Mouse (Mus musculus) embryo, embryonic 9.5 days (tissue): Measurements from ENCODE around the gene Stx16.

Experiments used
- DNase-seq: peaks from one replicate; pipeline ENCODE4 v3.0.0-alpha.2; 2017; ENCODE audit errors: extremely low spot score

Gene Stx16

GRCm38 (mm10) chr2:174076433-174076824, 321 bp downstream of the Stx16 start:
- DNase-seq = no peak

GRCm38 (mm10) chr2:174077004-174077695, 1.0 kb downstream of the Stx16 start:
- peak; percentile 57 for DNase-seq

DNA sequence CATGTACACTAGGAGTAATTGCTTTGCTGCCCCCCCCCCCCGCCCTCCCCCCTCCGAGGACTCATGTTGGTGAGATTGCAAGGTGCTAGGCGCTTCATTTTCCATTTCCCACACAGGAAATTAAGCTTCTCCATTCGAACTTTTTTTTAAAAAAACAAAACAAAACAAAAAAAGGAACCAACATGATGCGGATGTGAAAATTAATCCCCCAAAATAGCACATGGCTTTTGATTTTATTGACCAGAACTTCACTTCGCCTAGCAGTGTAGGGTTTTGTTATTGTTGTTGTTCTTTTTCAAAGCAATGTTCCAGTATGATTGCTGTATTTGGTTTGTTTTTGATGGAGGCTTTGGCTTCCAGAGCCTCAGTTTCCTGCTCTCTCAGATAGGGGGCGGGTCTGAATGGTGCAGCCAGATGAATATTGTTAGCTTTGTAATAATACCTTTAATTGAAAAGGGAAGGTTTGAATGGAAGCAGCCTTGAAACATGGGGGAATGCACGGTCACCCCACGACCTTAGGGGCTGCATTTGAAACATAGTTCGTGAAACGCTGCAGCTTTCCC, 1.7 kb downstream of the Stx16 start:
- peak; percentile 24 for DNase-seq

GRCm38 (mm10) chr2:174081833-174082232, 5.7 kb downstream of the Stx16 start:
- no peak for DNase-seq

DNA sequence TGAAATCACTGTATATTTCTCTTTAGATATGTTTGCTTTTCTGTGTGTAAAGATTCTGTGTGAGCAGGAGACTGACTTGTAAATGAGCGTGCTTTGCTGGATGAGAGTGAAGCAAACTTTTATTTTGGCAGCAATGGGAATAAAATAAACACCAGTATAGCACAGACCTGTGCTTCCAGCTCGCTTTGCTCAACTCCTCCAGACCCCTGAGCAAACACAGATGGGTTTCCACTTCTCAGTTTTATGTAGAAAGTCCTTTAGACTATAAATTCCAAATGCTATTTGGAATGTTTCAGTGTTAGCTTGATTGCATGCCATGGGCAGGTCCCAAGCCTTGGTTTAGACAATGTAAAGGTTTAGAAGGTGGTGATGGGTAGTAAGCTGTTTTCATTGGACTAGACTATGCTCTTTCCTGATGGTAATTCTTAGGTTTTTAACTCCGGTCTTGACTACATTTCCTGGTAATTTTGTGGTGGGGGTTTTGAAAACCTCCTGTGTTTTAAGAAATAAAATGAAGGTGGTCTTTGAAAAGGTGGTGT, 6.3 kb downstream of the Stx16 start:
- DNase-seq = no peak

- DNase-seq = no peak
These were observed 19.0 kb downstream of the Stx16 start for GRCm38 (mm10) chr2:174095086-174095485.

DNA sequence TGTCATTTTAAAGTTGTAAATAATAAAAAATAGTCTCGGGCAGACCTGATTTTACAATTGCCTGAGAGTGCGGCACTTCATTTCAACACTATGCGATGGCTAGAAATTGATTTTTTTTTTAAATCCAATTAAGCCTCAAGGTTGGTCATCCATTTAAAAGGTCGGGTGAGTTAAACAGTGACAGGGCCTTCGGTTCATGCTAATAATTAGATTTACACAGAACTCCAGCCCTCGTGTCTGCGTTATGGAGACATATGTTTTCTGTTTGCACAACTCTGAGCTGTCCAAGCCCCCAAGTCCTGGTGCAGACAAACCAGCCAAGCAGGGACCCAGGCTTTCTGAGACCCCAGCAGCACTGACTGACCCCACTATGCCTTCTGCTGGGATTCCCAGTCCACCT, 26.3 kb downstream of the Stx16 start:
- DNase-seq = no peak

DNA sequence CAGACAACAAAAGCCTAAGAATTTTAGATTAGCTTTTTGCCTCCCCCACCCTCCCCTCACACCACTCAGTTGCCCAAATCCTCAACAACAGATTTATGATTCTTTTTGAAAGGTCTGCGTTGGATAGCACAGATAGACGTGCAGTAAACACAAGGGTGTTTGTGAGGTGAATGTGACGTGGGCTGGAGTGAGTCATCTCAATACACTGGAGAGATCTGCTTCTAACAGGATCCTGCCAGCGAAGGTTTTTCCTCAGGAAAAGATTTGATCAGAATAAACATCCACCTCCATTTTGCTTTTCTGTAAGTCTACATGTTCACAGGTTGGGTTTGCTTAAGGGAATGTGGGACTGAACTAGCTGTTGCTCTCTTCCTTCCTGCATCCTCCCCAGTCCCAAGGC, 27.4 kb downstream of the Stx16 start:
- no peak for DNase-seq

DNA sequence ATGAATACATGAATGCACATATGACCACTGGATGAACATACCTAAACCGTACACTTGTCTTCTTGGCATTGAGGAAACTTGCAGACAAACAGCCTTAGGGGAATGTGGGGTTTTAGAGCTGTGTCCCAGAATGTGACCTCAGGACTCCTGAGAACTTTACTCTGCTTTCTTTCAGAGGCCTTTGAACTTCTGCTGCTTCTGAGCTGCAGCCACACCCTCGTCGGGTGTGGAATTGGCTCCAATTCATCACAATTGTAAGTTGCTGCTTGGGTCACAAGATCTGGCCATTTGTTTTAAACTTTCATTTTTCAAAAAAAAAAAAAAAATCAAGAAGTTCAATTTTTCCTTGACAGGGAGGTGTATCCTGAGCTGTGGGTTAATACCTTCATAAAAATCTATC, 31.3 kb downstream of the Stx16 start:
- DNase-seq = no peak

DNA sequence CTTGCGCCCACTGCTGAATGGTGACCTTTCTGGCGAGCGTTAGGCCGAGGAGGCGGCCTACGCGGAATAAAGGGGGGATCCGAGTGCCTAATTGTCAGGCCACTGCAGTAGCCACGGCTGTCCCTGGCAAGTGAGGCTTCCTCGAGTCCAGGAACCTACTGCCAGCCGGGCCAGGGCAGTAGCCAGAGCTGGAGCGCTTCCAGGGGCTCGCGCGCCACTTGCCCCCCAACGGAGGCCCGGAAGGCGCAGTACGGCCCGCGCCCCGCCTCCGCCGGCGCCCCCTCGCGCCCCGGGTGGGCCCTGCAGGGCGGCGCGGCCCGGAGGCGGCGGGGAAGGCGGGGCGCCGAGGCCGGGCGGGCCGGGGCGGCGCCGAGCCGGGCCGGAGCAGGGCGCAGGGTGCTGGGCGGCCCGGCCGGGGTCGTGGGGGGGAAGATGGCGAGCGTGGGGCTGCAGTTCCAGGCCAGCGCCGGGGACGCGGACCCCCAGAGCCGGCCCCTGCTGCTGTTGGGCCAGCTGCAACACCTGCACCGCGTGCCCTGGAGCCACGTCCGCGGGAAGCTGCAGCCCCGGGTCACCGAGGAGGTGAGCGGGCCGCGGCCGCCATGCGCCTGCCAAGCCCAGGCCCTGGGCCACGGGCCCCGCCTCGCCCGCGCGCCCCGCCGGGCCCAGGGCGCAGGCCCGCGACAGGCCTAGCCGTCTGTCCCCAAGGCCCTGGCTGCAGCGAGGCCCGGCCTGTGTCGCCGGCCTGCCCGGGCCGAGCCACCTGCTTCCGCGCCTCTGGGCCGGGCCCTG, 34.1 kb downstream of the Stx16 start, which contains the start of gene Npepl1:
Gene Npepl1 (plus strand): TSS at position 359 of the 792 bp plus-strand sequence.
- peak; percentile 69 for DNase-seq

DNA sequence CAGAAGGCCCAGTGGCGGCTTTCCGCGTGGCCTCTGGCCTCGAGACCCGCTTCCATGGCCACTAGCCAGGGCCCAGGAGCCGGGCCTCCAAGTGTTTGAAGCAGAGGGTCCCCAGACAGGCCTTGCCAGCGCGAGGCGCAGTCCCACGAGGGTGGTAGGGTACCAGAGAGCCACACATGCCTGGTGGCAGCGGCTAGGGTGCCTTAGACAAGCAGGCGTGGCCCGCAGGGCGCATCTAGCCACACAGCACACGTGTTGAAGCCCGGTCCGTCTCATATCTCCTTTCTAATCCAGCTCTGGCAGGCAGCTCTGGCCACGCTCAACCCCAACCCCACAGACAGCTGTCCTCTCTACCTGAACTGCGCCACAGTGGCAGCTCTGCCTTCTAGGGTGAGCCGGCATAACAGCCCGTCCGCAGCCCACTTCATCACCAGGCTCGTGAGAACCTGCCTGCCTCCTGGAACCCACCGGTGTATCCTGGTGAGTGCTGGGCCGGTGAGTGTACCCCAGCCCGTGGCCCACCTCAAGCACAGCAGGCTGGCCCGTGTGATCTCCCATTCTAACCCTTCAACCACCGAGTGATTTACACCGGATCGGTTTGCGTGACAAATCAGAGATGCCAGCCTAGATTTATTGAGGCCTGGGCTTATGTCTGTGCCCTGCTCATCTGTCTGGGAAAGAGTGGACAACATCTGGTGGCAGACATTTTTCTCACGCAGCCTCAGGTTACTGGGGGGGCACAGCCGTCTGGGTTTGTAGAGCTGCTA, 34.9 kb downstream of the Stx16 start:
- peak; percentile 68 for DNase-seq

GRCm38 (mm10) chr2:174112931-174113330, 36.8 kb downstream of the Stx16 start:
- DNase-seq = no peak

DNA sequence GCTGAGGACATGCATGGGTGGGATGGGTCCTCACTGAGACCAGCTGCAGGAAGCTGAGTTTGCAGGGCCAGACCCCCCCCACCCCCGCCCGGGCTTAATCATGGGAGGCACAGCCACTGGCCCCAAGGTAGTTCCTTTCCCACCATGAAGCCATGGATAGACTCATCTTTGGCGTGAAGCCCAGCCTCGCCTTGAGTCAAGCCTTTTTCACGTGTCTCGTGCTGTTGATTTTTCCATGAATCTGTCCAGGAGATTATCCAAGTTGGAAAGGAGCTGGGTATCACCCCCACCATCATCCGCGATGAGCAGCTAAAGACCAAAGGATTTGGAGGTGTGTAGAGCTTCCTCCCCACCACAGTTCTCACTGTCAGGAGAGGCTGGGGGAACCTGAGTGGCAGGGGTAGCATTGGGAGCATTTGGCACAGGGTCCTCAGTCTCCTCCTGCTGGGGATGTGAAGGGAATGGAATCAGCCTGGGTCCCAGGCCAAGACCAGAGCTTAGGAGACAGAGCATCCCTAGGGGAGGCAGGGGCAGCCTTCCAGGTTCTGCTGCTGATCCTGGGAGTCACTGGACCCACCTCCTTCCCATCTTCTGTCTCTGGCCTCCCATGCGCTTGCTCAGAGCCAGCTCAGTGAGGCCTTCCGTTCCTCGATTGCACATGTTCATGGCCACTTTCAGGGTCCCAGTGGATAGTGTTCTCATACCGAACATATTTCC, 38.2 kb downstream of the Stx16 start:
- no peak for DNase-seq

- peak; percentile 12 for DNase-seq
These were observed 40.8 kb downstream of the Stx16 start for GRCm38 (mm10) chr2:174116929-174117328.

DNA sequence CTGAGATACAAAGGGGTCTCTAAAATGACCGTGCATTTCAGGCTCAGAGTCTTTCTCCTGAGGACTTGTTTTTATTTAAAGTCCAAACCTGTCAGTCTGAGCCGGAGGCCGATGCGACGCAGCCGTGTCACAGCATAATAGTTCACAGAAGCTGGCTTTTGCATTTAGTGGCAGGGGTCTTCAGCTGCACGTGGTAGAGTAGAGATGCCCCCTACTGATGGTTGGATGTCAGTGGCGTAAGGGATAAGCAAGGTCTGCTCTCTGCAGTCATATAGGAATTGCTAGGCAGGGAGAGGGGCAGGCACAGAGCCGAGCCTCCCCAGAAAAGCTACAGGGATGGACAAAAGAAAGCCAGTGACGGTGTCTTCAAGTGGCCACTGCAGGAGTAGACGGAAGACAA, 42.0 kb downstream of the Stx16 start:
- DNase-seq = peak; percentile 54

GRCm38 (mm10) chr2:174119259-174119658, 43.2 kb downstream of the Stx16 start:
- no peak for DNase-seq

- no peak for DNase-seq
These were observed 44.5 kb downstream of the Stx16 start for GRCm38 (mm10) chr2:174120631-174121030.

DNA sequence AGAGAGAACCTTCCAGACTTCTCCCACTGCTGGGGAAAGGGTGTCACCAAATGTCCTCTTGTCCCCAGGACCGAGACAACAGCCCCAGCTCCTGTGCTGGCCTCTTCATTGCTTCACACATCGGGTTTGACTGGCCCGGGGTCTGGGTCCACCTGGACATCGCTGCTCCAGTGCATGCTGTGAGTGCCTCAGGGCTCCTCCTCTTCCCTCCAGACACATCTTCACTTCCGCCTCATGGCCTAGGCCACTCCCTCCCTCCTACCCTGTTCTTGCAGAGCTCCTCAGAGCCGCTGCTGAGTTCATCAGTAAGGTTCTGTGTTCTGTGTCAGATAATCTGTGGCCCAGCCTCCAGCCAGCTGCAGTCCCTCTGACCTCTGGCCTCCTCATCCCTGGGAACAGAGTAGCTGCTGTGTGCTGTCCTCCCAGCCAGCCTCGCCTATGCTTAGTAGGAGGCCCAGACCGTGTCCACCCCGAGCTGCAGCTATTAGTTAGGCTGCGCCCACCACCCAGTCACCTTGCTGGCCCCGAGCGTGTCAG, 45.4 kb downstream of the Stx16 start:
- no peak for DNase-seq

DNA sequence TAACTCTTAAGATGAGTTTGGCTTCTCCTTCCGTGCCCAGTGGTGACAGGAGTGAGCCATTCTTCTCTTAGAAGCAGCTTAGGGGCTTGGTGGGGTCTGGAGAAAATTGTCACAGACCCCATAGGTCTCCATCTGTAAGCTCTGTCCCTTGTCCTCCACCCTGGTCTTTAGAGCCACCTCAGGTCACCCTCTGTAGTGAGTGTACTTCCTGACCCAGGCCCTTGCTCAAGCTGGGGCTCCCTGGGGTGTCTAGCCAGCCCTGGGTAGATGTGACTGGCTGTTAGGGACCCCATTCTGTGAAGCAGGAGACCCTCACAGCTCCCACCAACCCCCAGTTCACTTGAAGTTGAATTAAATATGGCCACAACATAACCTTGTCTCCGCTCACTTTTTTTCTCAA, 46.2 kb downstream of the Stx16 start:
- DNase-seq = no peak

GRCm38 (mm10) chr2:174123731-174124130, 47.6 kb downstream of the Stx16 start:
- DNase-seq = no peak
